Mouse (Mus musculus) left cerebral cortex, postnatal 4 days (tissue): ENCODE data around the gene Col2a1. TPM values are rescaled to one million over a fixed set of nuclear protein-coding genes. Genes with fewer than 3 reads are reported as not detected.

ENCODE experiments used
- DNase-seq: peaks from one replicate; pipeline ENCODE4 v3.0.0-alpha.2; 2022
- intact Hi-C: fragments of 180-260 bp; cut with DNase I; formaldehyde crosslinking; loops from one replicate; pipeline ENCODE4 v1.15.1; 2025
- total RNA-seq, 2 experiments: library from RNA; stranded (reverse); gene quantifications; 2 replicates each; pipeline ENCODE4 v1.2.3; 2021

Gene Col2a1
- total RNA-seq, 2 experiments from 2014 or later, result 2.5 to 5.4 TPM

- peak; percentile 40 for DNase-seq
- intact Hi-C loops, result no loop called here
Observed at GRCm38 (mm10) chr15:98002991-98003821, 1.3 kb downstream of the Col2a1 start.

GRCm38 (mm10) chr15:98002113-98002990, 2.1 kb downstream of the Col2a1 start:
- DNase-seq, result peak; percentile 44
- intact Hi-C loops, result no loop called here

GRCm38 (mm10) chr15:98001321-98002112, 3.0 kb downstream of the Col2a1 start:
- intact Hi-C loops, result no loop called here
- no peak for DNase-seq

GRCm38 (mm10) chr15:97999991-98000390, 4.5 kb downstream of the Col2a1 start:
- intact Hi-C loops, result no loop called here
- DNase-seq, result no peak

GRCm38 (mm10) chr15:97999546-97999945, 4.9 kb downstream of the Col2a1 start:
- intact Hi-C loops, result no loop called here
- no peak for DNase-seq

GRCm38 (mm10) chr15:97996716-97997256, 7.7 kb downstream of the Col2a1 start:
- intact Hi-C loops, result no loop called here
- peak; percentile 87 for DNase-seq

- DNase-seq, result peak; percentile 93
- intact Hi-C loops, result no loop called here
Observed at GRCm38 (mm10) chr15:97992712-97993286, 11.7 kb downstream of the Col2a1 start.

- DNase-seq, result peak; percentile 49
- intact Hi-C loops, result no loop called here
Observed at GRCm38 (mm10) chr15:97992027-97992711, 12.3 kb downstream of the Col2a1 start.

- intact Hi-C loops, result no loop called here
- no peak for DNase-seq
Observed at GRCm38 (mm10) chr15:97991285-97991895, 13.1 kb downstream of the Col2a1 start.

GRCm38 (mm10) chr15:97990721-97991120, 13.8 kb downstream of the Col2a1 start:
- intact Hi-C loops, result no loop called here

GRCm38 (mm10) chr15:97990124-97990523, 14.4 kb downstream of the Col2a1 start:
- DNase-seq, result peak; percentile 46

More at GRCm38 (mm10) chr15:97990721-97991120, 13.8 kb downstream of the Col2a1 start:
- DNase-seq, result no peak

GRCm38 (mm10) chr15:97989544-97989943, 15.0 kb downstream of the Col2a1 start:
- no peak for DNase-seq
- intact Hi-C loops, result no loop called here

More at GRCm38 (mm10) chr15:97990124-97990523, 14.4 kb downstream of the Col2a1 start:
- intact Hi-C loops, result no loop called here

- DNase-seq, result no peak
- intact Hi-C loops, result no loop called here
Observed at GRCm38 (mm10) chr15:97981560-97981959, 22.9 kb downstream of the Col2a1 start.

GRCm38 (mm10) chr15:97973248-97974005, 31.1 kb downstream of the Col2a1 start:
- no peak for DNase-seq
- intact Hi-C loops, result no loop called here

- no peak for DNase-seq
- intact Hi-C loops, result no loop called here
Observed at GRCm38 (mm10) chr15:97972580-97972979, 31.9 kb downstream of the Col2a1 start.

GRCm38 (mm10) chr15:97970299-97970698, 34.2 kb downstream of the Col2a1 start:
- no peak for DNase-seq
- intact Hi-C loops, result no loop called here

- no peak for DNase-seq
Observed at GRCm38 (mm10) chr15:97965311-97966045, 39.0 kb downstream of the Col2a1 start.

GRCm38 (mm10) chr15:97964836-97965187, 39.7 kb downstream of the Col2a1 start:
- peak; percentile 27 for DNase-seq
- intact Hi-C loops, result no loop called here

More at GRCm38 (mm10) chr15:97965311-97966045, 39.0 kb downstream of the Col2a1 start:
- intact Hi-C loops, result no loop called here
